Mouse (Mus musculus) thymus, adult 2 months (tissue): ENCODE measurements around the gene Dnajc27.

ENCODE experiments used
- CTCF ChIP-seq: fragments of 200-500 bp; IDR thresholded peaks from 2 replicates; pipeline ENCODE4 v1.5.1; 2012; ENCODE audit warnings: mild to moderate bottlenecking, control low read depth, low read length, moderate library complexity, borderline replicate concordance; ENCODE audit not compliant: control insufficient read depth, poor library complexity, insufficient read depth; ENCODE audit errors: extremely low read depth
- POLR2A ChIP-seq: fragments of 200-500 bp; IDR thresholded peaks from 2 replicates; pipeline ENCODE4 v1.6.1; 2012; ENCODE audit warnings: mild to moderate bottlenecking, low read length, control low read depth, moderate library complexity; ENCODE audit not compliant: control insufficient read depth, poor library complexity, insufficient read depth; ENCODE audit errors: extremely low read depth

GRCm38 (mm10) chr12:4068551-4068950 is 13.8 kb upstream of the Dnajc27 start:
- TF ChIP-seq POLR2A: no peak
- TF ChIP-seq CTCF: no peak
